Mouse (Mus musculus) limb, embryonic 11.5 days (tissue): ENCODE data around the gene Fam53b. TPM values are rescaled to one million over a fixed set of nuclear protein-coding genes. Genes with fewer than 3 reads are reported as not detected.

Source experiments
- ATAC-seq: fragments of 200-750 bp; cut with Nextera tagmentation; 2 replicates; pipeline ENCODE4 v1.8.0; 2017; ENCODE audit warnings: low read depth; ENCODE audit not compliant: insufficient number of reproducible peaks, low FRiP score, low TSS enrichment
- DNase-seq: peaks from one replicate; pipeline ENCODE4 v3.0.0-alpha.2; 2015; ENCODE audit warnings: low spot score
- H3K27ac ChIP-seq: fragments of 300-500 bp; sonication (generic); replicated peaks from 2 replicates; pipeline ENCODE4 v1.5.1; 2014; ENCODE audit warnings: low read depth, mild to moderate bottlenecking, low read length
- H3K27me3 ChIP-seq: fragments of 300-500 bp; sonication (generic); 2 replicates; pipeline ENCODE4 v1.6.1; 2014; ENCODE audit warnings: mild to moderate bottlenecking, low read length, mixed read lengths; ENCODE audit not compliant: control insufficient read depth, insufficient read depth
- H3K36me3 ChIP-seq: fragments of 300-500 bp; sonication (generic); 2 replicates; pipeline ENCODE4 v1.6.1; 2014; ENCODE audit warnings: mild to moderate bottlenecking, low read length, moderate library complexity, mixed read lengths; ENCODE audit not compliant: control insufficient read depth, insufficient read depth
- H3K4me1 ChIP-seq: fragments of 300-500 bp; sonication (generic); 2 replicates; pipeline ENCODE4 v1.6.1; 2014; ENCODE audit warnings: low read length, mixed read lengths; ENCODE audit not compliant: control insufficient read depth, insufficient read depth
- H3K4me2 ChIP-seq: fragments of 300-500 bp; sonication (generic); 2 replicates; pipeline ENCODE4 v1.6.1; 2014; ENCODE audit warnings: low read depth, mild to moderate bottlenecking, moderate library complexity; ENCODE audit not compliant: severe bottlenecking
- H3K4me3 ChIP-seq: fragments of 300-500 bp; sonication (generic); 2 replicates; pipeline ENCODE4 v1.5.1; 2014; ENCODE audit warnings: low read depth, low read length
- H3K9ac ChIP-seq: fragments of 300-500 bp; sonication (generic); 2 replicates; pipeline ENCODE4 v1.6.1; 2014; ENCODE audit warnings: mild to moderate bottlenecking, low read length
- H3K9me3 ChIP-seq: fragments of 300-500 bp; sonication (generic); 2 replicates; pipeline ENCODE4 v1.6.1; 2016; ENCODE audit warnings: low read length; ENCODE audit not compliant: control insufficient read depth
- whole genome bisulfite sequencing: fragments of 180-500 bp; shearing (Covaris S2); extraction: QIAGEN DNeasy Blood & Tissue Kit; methylation state at CpG from one replicate; pipeline ENCODE4 v1.1.7; 2014; 5-methylcytosine and 5-hydroxymethylcytosine counted together
- polyA plus RNA-seq: library from polyadenylated mRNA; unstranded; fragments of >200 nt; fragmentation: Nextera tagmentation; extraction: Ambion mirVana; gene quantifications from 2 replicates; pipeline ENCODE4 v1.2.1, GENCODE M21; 2014

Gene Fam53b
- polyA plus RNA-seq, 1 experiment from 2014 or later, result 23.8 TPM

DNA sequence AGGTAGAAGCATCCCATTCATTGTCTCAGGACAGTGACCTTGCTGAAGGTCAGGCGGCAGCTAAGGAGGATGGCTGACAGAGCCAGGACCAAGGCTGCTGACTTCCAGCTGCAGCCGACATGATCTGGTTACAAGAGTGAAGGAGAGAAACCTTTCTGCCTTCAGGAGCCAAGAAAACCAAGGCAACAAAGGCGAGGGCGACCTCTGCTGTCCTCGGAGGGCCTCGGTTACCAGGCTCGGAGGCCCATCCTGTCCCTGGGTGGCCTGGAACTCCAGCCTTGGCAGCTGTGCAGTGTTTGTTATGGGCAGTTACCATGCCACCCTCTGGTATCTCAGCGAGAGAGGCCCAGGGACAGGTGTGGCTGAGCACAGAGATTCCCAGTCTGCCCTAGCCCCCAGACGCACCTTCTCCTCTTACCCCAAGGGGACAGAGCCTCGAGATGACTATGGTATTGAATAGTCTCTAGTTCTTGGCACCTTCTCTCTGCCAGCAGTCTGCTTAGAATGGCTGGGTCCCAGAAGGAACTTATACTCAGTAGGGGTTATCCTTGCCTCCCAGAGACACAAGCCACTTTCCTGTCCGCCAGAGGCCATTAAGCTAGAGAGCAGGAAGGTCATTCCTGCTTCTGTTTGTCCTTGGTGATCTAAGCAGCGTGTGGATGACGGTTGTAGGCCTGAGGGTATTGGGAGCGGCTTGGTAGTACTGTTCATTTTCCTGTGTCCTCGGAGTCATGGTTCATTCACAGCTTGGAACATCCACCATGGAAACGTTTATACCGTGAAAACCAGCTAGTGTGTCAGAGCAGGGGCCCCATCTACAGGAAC lies 139.5 kb downstream of the Fam53b start:
- H3K4me3 ChIP-seq, result no peak overlapping the region
- no peak overlapping the region for H3K9ac ChIP-seq
- H3K36me3 ChIP-seq, result no peaks in the 10 kb centered on the region
- DNase-seq (peak; percentile 49), ATAC-seq (no peak)
- no peaks in the 10 kb centered on the region for H3K9me3 ChIP-seq
- no peaks in the 10 kb centered on the region for H3K27me3 ChIP-seq
- H3K27ac ChIP-seq, result no peak overlapping the region
- no peak overlapping the region for H3K4me2 ChIP-seq
- H3K4me1 ChIP-seq, result no peaks in the 10 kb centered on the region
- WGBS, result 65% methylated on average over 17 of the region's 17 CpGs

DNA sequence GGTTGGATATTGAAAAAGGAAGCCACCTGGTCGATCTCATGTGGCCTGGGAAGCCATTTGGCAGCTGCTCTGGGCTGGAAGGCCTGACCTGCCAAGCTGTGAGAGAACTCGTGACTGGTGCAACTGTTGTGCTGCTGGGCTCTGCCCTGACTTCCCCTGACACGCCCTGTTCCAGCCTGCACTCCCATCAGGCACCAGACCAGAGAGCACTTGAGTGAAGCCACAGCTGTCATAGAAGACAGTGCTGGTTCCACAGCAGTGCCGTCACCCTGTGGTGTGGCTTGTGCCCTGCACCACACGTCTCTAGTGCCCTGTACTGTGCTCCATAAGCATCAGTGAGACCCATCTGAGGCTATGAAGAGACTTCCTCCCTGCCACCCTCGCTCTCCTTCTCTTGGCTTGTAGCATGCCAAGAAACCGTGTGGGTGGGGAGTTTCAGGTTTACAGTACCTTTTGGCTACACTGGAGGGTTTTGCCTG lies 141.2 kb downstream of the Fam53b start:
- H3K27ac ChIP-seq, result no peak overlapping the region
- ATAC-seq (no peak), DNase-seq (no peak)
- no peaks in the 10 kb centered on the region for H3K4me1 ChIP-seq
- H3K4me3 ChIP-seq, result no peak overlapping the region
- no peaks in the 10 kb centered on the region for H3K36me3 ChIP-seq
- H3K9me3 ChIP-seq, result no peaks in the 10 kb centered on the region
- H3K9ac ChIP-seq, result no peak overlapping the region
- no peak overlapping the region for H3K4me2 ChIP-seq
- H3K27me3 ChIP-seq, result no peaks in the 10 kb centered on the region
- WGBS, result 74% methylated on average over 7 of the region's 7 CpGs

DNA sequence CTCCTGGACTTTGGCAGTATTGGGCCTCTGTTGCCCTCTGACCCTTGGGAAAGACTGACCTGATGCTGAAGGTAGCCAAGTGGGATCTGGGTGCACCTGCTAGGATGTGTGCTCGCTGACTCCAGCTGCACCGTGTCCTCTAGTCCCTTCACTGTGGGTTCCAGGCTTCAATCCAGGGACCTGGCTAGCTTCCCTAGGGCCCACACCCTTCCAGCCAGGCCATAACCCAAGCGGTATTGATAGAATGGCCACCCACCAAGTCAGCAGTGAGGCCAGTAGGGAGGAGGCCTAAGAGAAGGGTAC lies 142.9 kb downstream of the Fam53b start:
- ATAC-seq, result no peak
- H3K9me3 ChIP-seq, result no peaks in the 10 kb centered on the region
- no peak overlapping the region for H3K27ac ChIP-seq
- no peaks in the 10 kb centered on the region for H3K36me3 ChIP-seq
- H3K27me3 ChIP-seq, result no peaks in the 10 kb centered on the region
- no peak overlapping the region for H3K9ac ChIP-seq
- DNase-seq, result no peak
- H3K4me2 ChIP-seq, result no peak overlapping the region
- WGBS, result 96% methylated on average over 3 of the region's 3 CpGs
- H3K4me1 ChIP-seq, result no peaks in the 10 kb centered on the region
- H3K4me3 ChIP-seq, result no peak overlapping the region

DNA sequence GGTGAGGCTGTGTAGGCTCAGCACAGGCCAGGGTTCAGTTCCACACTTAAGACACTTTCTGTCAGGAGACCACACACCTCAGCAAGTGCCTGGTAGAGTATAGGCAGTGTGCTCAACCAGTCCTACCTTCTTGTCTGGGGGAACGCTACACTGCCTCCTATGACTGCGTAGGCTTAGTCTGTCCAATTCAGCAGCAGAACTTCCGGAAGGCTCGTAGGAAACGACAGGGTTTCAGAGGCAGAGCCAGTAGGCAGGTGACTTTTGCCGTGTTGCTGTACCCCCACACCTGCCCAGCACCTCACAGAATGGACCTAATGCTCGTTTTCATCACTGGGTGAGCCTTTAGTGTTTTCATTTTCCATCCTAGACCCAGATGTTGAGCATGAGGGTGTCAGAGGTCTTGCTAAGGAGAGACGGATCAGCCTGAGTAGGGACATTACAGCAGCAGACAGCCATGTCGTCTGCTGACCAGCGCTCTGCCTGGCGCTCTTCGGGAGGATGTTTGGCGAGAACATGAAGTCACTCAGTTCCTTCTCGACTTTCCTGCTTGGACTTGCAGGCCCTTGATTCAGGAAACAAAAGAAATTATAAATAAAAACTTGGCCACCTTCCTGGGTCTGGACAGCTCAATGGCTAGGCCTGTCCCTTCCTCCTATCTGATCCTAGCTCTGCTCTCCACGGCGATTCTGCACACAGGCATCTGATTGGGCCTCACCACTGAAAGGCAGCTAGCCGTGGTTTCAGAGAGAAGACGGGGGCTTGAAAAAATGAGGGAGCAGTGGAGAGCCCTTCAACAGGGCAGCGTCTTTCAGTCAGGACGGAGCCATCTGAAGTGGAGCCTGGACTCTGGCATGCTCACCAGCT lies 143.5 kb downstream of the Fam53b start:
- no peak for ATAC-seq
- DNase-seq, result no peak
- Histone ChIP-seq H3K27ac (no peak overlapping the region), H3K27me3 (no peaks in the 10 kb centered on the region), H3K9ac (no peak overlapping the region), H3K36me3 (no peaks in the 10 kb centered on the region), H3K4me2 (no peak overlapping the region), H3K9me3 (no peaks in the 10 kb centered on the region), H3K4me3 (no peak overlapping the region), H3K4me1 (peaks cover 3% of the 10 kb centered on the region; the same call in 1 of the 2 replicates)
- WGBS, result 90% methylated on average over 20 of the region's 20 CpGs

DNA sequence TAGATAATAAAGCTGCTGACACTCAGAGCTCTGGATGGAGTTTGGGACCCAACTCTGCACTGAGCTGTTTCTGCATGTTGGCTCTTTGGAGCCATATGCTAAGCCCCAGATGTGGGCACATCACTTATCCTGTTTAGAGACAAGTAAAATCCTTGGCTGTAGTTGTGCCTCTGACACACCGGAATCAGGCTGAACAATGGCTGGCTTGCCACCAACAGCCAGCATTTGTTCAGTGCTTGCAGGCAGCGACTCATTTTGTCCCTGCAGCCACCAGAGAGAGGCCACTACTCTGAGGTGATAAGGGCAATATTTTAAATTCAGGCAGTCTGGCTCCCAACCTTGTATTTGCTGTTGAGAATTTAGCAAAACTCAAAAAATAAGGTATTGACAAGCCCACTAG lies 145.1 kb downstream of the Fam53b start:
- Histone ChIP-seq H3K36me3 (no peaks in the 10 kb centered on the region), H3K27ac (no peak overlapping the region), H3K9me3 (no peaks in the 10 kb centered on the region), H3K4me1 (peaks cover 6% of the 10 kb centered on the region; the same call in 1 of the 2 replicates), H3K9ac (no peak overlapping the region), H3K27me3 (no peaks in the 10 kb centered on the region), H3K4me2 (no peak overlapping the region), H3K4me3 (no peak overlapping the region)
- DNase-seq (no peak), ATAC-seq (no peak)
- 94% methylated on average over 2 of the region's 2 CpGs for WGBS

DNA sequence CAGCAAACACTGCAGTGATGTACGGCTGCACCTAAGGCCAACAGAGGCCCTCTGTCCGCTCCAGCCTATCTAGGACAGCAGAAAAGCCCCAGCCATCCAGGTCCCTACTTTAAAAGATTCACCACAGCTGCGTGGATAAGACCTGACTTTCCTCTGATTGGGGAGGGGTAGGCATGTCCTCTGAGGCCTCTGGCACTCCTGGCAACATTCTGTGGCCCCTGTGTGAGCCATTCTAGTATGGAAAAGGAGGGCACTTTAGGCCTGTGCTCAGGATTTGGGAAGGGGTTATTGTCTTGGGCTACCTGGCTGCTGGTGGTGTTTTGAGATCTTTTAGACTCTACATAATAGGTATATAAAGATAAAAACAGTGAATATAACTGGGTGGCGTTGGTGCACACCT lies 147.2 kb downstream of the Fam53b start:
- H3K27ac ChIP-seq, result no peak overlapping the region
- H3K4me2 ChIP-seq, result no peak overlapping the region
- peaks cover 6% of the 10 kb centered on the region; the same call in 1 of the 2 replicates for H3K4me1 ChIP-seq
- no peaks in the 10 kb centered on the region for H3K36me3 ChIP-seq
- no peaks in the 10 kb centered on the region for H3K27me3 ChIP-seq
- no peaks in the 10 kb centered on the region for H3K9me3 ChIP-seq
- DNase-seq (no peak), ATAC-seq (no peak)
- no peak overlapping the region for H3K4me3 ChIP-seq
- no peak overlapping the region for H3K9ac ChIP-seq
- 78% methylated on average over 4 of the region's 4 CpGs for WGBS

DNA sequence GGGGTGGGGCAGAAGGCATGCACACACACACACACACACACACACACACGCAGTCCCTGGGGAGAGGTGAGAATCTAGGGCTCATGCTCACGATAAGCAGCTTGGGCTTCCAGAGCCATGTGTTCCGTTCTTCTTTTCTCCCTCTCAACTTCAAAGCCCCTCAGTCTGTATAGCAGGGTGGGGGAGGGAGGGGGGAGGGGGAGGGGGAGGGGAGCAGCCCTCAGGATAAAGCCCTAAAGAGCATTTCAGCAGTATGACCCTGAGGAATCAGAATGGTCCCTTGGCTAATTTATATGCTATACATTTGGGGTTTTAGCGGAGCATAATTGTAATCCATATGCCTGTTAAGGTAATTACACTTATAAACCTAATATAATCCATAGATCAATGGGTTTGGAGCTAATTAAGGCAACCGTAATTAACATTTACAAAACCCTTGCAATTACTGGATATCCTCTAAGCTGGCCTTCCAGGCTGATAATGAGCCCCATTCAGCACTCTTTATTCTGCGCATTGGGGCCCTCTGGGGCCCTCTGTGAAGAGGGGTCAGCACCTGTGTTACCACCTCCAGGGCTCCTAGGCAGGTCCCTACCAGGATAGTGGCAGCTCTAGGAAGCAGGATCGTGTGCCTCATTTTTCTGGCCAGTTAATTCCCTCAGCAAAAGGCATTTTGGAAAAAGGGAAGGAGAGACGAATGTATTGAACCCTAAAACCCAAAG lies 147.9 kb downstream of the Fam53b start:
- DNase-seq (no peak), ATAC-seq (no peak)
- H3K4me1 ChIP-seq, result peaks cover 6% of the 10 kb centered on the region; the same call in 1 of the 2 replicates
- H3K27me3 ChIP-seq, result no peaks in the 10 kb centered on the region
- H3K9me3 ChIP-seq, result no peaks in the 10 kb centered on the region
- H3K27ac ChIP-seq, result no peak overlapping the region
- H3K9ac ChIP-seq, result no peak overlapping the region
- H3K36me3 ChIP-seq, result no peaks in the 10 kb centered on the region
- 28% methylated on average over 8 of the region's 8 CpGs for WGBS
- H3K4me2 ChIP-seq, result no peak overlapping the region
- no peak overlapping the region for H3K4me3 ChIP-seq

DNA sequence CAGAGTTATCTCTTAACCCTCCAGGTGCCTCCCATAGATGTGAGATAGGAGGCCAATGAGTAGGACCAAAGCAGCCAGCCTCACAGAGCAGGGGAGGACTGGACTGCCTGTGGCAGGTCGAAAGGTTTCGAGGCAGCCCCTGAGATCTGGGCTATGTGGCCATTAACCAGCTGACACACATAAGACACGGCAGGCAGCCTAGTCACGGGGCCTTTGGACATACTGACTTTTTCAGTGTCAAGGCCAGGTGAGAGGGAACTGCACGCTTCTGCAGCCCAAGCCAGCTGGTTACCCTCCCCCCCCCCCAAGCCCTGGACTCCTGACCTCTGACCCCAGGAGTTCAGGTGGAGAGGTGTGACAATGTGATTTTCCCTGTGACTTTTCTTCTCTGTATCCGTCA lies 148.9 kb downstream of the Fam53b start:
- no peak overlapping the region for H3K4me2 ChIP-seq
- H3K27ac ChIP-seq, result no peak overlapping the region
- H3K4me3 ChIP-seq, result no peak overlapping the region
- no peaks in the 10 kb centered on the region for H3K36me3 ChIP-seq
- no peak overlapping the region for H3K9ac ChIP-seq
- ATAC-seq (no peak), DNase-seq (no peak)
- no peaks in the 10 kb centered on the region for H3K9me3 ChIP-seq
- H3K27me3 ChIP-seq, result no peaks in the 10 kb centered on the region
- H3K4me1 ChIP-seq, result peaks cover 6% of the 10 kb centered on the region; the same call in 1 of the 2 replicates
- WGBS, result 73% methylated on average over 6 of the region's 6 CpGs
